Mouse (Mus musculus) brain, embryonic 14.5 days (tissue): ENCODE data around the gene Drap1. TPM values are rescaled to one million over a fixed set of nuclear protein-coding genes. Genes with fewer than 3 reads are reported as not detected.

Experiments
- DNase-seq: peaks from one replicate; pipeline ENCODE4 v3.0.0-alpha.2; 2011; ENCODE audit warnings: low read depth
- CTCF ChIP-seq: fragments of 200-500 bp; IDR thresholded peaks from 2 replicates; pipeline ENCODE4 v1.5.1; 2012; ENCODE audit warnings: inconsistent platforms, mild to moderate bottlenecking, moderate library complexity, borderline replicate concordance; ENCODE audit not compliant: insufficient read depth, insufficient read length; ENCODE audit errors: extremely low read depth
- POLR2A ChIP-seq: fragments of 200-500 bp; IDR thresholded peaks from 2 replicates; pipeline ENCODE4 v1.6.1; 2012; ENCODE audit warnings: mild to moderate bottlenecking, inconsistent platforms, borderline replicate concordance; ENCODE audit not compliant: poor library complexity, insufficient read depth, insufficient read length, severe bottlenecking; ENCODE audit errors: extremely low read depth
- polyA plus RNA-seq: library from polyadenylated mRNA; depleted of rRNA; stranded (reverse); fragments of >200 nt; gene quantifications from 2 replicates; pipeline ENCODE4 v1.2.3, GENCODE M21; 2012

Gene Drap1
- polyA plus RNA-seq, 1 experiment = 257 TPM

DNA sequence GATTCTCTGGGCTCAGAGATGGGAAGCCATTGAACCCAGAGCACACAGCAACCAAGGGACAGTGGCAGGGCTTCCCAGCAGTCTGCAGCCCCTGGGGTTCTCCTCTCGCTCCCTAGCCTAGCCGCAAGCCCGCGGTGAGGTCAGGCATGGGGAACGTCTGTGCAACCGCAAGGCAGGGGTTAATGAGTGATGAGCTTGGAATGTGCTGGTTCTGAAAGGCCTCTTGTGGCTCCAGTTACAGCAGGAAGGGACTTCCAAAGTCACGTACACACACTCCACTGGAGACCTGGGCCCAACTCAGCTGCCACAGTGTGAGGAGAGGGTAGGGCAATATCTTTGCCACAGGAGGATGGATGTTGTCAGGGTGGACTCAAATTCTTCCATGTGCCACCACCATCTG lies 20.2 kb upstream of the Drap1 start:
- no peak for TF ChIP-seq CTCF
- TF ChIP-seq POLR2A = no peak
- DNase-seq = no peak

DNA sequence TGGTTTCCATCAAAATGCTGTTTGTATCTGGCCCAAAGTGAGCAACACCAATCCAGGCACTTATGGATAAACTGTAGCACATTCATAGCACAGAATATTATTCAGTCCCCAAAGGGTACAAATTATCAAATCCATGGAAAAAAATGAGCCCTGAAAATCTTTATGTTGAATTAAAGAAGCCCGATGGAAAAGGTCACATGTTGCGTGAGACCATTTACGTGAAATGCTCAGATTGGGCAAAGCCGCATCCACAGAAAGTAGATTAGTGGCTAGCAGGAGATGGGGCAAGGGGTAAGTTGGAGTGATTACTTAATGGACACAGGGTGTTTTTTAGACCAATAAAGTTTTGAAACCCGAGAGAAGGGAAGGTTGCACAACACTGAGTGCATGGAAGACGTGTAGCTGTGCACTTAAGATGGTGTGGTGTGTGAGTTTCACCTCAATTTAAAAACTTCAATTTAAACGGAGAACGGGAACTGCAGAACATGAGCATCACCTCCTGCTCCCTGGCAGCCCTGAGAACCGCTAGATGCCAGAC lies 19.7 kb upstream of the Drap1 start:
- TF ChIP-seq POLR2A (no peak), CTCF (no peak)
- no peak for DNase-seq

DNA sequence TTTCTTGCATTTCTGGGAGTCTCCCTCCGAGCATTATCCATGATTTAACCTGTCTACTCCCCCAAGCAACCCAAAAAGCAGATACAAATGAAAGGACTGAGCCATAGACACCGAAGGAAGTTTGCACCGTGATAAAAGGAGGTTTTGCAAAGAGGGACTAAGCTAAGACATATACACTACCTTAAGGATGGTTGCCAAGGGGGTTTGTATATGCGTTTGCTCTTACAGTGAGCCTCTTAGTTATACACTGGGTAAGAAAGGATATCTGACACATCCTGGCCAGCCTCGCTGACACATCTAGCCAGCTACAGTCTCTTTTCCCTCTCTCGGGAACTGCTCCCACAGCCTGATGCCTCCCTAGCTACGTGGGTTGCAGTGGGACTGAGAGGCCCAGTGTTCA lies 9.2 kb upstream of the Drap1 start:
- no peak for DNase-seq
- TF ChIP-seq CTCF = no peak
- no peak for TF ChIP-seq POLR2A

DNA sequence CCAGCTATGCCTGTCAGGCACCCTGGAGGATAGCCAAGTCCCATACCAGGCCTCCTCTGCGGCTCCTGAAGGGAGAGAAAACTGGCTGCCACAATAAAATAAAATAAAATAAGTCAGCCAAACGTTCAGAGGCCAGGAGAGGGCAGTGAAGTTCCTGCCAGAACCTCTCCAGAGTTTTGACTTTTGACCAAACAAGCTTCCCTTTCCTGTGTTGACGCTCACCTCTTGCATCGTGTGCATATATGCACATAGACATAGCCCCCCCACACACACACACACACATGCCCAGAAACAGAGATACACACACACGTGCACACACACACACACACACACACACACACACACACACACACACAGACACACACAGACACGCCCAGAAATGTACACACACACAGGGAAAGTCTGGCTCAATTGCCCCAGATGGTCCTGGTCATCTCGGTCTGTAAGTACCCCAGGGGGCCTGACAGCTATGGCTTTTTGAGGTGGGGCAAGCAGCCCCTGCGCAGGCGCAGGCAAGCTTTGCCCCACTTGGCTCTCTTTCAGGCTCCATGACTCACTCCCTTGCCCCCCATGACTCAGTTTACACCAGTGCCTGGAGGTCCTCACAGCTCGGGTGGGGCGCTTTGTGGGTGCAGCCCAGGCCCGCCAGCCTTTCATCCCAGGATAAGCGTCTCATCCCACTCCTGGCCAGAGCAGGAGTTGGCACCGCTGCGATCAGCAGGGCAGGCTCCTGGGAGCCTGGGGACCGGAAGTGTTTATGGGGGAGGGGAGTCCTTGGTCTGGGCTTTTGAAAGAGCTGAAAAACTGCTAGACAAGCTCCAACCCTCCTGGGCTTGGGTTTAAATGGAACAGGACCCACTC lies 8.4 kb upstream of the Drap1 start:
- peak; percentile 42 for DNase-seq
- no peak for TF ChIP-seq POLR2A
- peak; percentile 43; the same call in 1 of the 2 replicates for TF ChIP-seq CTCF

DNA sequence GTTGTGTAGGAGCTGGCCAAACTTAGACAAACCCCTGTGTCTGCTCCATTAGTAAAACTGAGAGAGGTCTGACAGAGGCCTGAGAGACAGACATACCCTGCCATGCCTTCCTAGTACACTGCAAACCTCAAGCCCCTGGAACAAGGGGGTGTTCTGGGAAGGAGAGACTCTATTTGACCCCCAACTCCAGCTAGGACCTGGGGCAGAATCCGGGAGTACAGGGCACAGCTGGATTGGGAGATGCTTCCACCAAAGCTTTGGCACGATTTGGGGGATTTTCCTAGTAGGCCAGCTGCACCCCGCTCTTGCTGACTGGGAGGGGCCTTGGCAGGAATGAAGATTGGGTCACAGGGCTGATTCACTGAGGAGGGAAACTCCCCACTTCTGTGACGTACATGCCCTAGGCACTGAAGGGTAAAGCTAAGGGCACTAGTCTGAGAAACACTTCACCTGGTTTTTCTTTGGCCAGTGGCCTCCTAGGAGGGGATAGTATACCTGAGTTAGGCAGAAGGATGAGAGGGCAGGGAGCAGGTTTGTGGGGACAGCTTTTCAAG lies 7.2 kb upstream of the Drap1 start:
- no peak for DNase-seq
- no peak for TF ChIP-seq CTCF

DNA sequence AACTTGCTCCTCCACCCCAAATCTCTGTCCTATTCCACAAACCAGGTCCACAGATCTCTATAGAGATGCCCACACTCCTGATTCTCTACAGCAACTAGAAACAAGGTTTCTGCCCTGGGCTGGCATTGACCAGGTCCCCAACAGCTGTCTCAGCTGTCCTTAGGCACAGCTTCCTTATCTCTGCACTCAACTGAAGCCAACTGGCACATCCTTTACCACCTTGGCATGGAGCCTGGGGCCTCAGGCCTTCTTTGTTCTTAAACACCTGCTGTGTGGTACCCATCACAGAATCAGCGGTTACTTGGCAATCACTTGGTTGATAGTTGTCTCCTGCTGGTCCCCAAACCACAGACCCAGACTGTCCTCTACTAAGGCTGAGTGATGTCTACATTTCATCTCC lies 5.6 kb upstream of the Drap1 start:
- DNase-seq = no peak
- TF ChIP-seq POLR2A (no peak), CTCF (no peak)

DNA sequence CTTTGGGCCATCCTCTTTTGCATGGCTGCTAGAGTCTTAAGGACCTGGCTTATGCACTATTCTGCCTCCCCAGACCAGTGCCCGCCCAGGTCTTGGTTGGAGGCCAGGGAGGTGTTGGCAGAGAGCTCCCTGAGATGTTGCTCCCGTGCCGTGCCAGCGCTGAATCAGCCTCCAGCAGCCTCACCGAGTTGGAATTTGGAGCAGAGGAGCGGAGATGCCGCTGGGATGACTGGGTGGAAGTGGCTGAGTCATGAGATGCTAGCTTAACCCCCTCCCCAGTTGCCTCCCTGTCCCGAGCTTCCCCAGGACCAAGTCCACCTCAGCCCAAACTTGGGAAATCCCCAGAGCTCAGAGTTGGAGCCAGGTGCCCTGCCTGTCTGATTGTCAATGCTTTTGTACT lies 5.0 kb upstream of the Drap1 start:
- TF ChIP-seq CTCF = no peak
- no peak for TF ChIP-seq POLR2A
- DNase-seq = no peak

DNA sequence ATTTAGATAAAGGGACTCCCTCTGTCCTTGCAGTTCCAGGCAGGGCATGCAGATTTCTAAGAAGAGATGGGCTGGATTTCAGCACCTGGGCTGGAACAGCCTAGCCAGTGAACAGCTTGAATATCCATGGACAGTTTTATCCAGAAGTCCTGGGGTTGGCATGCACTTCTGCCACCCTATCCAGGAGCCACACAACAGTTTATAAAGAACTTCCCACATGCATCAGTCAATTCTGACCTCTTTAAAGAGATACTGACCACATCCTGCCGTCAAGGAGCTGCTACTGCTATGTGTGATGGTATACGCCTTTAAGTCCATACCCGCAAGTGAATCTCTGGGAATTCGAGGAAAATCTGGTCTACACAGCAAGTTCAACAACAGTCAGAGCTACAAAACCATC lies 4.4 kb upstream of the Drap1 start:
- no peak for DNase-seq
- TF ChIP-seq POLR2A = no peak

DNA sequence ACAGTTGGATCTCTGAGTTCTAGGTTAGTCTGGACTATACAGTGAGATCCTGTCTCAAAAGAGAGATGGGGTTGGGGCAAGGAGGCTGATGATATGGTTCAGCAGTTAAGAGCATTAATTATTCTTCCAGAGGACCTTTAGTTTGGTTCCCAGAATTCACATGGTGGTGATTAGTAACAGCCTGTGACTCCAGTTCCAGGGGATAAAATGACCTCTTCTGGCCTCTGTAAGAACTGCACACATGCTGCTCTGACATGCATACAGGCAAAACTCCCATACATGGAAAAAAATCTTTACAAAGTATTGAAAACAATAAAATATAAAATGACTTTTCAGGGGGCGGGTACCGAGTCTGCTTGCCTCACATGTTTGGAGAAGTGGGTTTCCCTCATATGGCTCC lies 3.3 kb upstream of the Drap1 start:
- DNase-seq = peak; percentile 44
- peak; percentile 44; the same call in 1 of the 2 replicates for TF ChIP-seq CTCF
- TF ChIP-seq POLR2A = no peak

DNA sequence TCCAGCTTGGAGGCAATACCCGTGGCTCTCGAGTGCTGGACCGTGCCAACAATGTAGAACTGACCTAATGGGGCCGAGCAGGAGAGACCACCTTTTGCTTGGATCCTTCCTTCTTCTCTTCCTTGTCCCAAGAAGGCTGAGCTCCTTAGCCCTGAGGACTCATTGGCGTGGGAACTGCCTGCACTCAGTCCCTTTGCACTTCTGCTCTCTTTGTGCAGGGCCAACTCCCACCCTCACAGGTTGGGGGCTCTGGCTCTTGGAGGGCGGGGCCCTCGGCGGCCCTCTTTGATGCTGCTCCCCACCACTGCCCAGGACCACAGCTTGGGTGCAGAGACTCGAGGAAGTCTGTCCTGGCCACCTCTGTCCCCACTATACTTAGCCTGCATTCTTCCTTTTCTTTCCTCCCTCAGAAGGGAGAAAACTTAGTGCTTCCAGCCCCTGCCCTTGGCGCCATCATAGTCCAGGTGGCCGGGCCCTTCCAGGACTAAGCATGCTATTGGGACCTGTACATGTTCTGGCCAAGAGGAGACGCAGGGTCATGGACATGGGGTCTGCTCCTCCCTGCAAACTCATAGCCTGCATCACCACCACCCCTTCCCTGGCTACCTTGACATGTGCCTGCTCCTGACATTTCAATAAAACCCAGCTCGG lies 2.0 kb upstream of the Drap1 start:
- TF ChIP-seq POLR2A (no peak), CTCF (no peak)
- DNase-seq = no peak

DNA sequence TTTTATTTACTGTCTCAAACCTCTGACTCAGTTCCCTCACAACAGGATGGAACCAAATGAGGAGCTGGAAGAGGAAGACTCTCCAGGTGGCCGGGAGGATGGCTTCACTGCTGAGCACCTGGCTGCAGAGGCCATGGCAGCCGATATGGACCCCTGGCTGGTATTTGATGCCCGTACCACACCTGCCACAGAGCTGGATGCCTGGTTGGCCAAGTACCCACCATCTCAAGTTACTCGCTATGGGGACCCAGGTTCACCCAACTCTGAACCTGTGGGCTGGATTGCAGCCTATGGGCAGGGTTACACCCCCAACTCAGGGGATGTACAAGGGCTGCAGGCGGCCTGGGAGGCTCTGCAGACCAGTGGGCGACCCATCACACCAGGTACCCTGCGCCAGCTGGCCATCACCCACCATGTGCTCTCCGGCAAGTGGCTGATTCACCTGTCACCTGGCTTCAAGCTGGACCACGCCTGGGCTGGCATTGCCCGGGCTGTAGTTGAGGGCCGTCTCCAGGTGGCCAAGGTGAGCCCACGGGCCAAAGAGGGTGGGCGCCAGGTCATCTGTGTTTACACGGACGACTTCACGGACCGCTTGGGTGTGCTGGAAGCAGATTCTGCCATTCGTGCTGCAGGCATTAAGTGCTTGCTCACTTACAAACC lies 1.3 kb upstream of the Drap1 start:
- TF ChIP-seq POLR2A (no peak), CTCF (no peak)
- no peak for DNase-seq

DNA sequence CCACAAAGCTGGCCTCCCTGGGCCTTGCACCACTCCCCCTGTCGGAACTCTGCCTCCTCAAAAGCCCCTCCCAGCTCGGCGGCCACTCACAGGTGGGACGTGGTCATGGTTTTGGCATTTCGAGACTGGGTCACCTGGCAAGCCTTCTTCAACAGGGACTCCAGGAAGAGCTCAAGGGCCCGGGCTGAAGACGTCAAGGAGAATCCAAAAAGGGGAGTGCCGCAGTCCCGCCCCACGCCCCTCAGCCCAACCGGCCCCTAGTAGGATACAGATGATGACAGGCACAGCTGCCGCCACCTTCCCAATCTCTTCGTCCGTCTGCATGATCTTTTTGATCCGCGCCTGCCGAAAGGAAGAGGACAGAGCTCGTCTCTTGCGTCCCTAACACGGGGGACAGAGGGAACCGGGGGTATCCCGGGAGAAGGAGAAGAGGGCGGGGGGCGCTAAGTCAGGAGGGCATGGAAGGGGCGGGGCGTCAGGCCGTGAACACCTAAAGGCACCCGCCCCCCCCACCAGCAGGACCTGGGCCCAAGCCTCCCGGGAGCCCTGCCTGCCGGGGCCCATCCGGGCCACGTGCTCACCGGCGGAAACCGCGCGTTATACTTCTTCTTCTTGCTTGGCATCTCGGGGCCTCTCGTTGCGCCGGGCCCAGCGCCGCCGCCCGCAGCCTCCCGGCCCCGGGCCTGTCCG lies 542 bp downstream of the Drap1 start:
- peak; percentile 75 for DNase-seq
- TF ChIP-seq CTCF = no peak
- TF ChIP-seq POLR2A = peak; percentile 64; the same call in 1 of the 2 replicates
